Comparison of ENCODE assay signal across 1 mouse cellular context in genomic region chr2:12206353-12206752, GRCm38 (mm10).
TF ChIP-seq lines count a peak whose summit lies in the region.

No protein-coding gene starts in this region.

TF ChIP-seq in CH12.LX, 34 proteins besides CTCF, POLR2A, EP300 and RAD21 (continued from another document):
- no peak for TF ChIP-seq USF2 (conservative IDR thresholded peaks at IDR 0.05; ENCODE audit: low read depth, low read length)
- no peak for TF ChIP-seq RCOR1 (conservative IDR thresholded peaks at IDR 0.05; ENCODE audit: low read depth, low read length)
- no peak for TF ChIP-seq USF1 (IDR thresholded peaks at IDR 0.05; ENCODE audit: low read depth, low read length)
- no peak for TF ChIP-seq MAFK (IDR thresholded peaks at IDR 0.05; ENCODE audit: insufficient replicate concordance, low read length)
TF ChIP-seq in CH12.LX: peak in this region for 0.
